Mouse (Mus musculus): ENCODE results near the gene Ctc1. TPM values are rescaled to one million over a fixed set of nuclear protein-coding genes. Genes with fewer than 3 reads are reported as not detected.

Gene Ctc1
- polyA plus RNA-seq, 1 experiment: not detected

GRCm38 (mm10) chr11:69063413-69064201, 47.9 kb downstream of the Ctc1 start:
- peaks cover 25% of the 10 kb centered on the region for H3K4me1 ChIP-seq (ENCODE audit: control insufficient read depth, insufficient read depth, low read length)
- peak overlapping the region; percentile 23; the same call in 1 of the 2 replicates for H3K27ac ChIP-seq (ENCODE audit: insufficient read depth, low read depth, low read length)
- TF ChIP-seq CTCF (IDR thresholded peaks at IDR 0.05; ENCODE audit: insufficient read depth, low read depth, low read length) (no peak), POLR2A (IDR thresholded peaks at IDR 0.05; ENCODE audit: insufficient read depth, low read depth, low read length) (peak; percentile 48; the same call in 1 of the 2 replicates)
- peak overlapping the region; percentile 65 for H3K4me3 ChIP-seq (ENCODE audit: insufficient read depth, low read depth, low read length)
- under 1% methylated on average over 31 of the region's 31 CpGs for WGBS

GRCm38 (mm10) chr11:69064259-69065133, 48.8 kb downstream of the Ctc1 start:
- peak overlapping the region; percentile 65 for H3K4me3 ChIP-seq (ENCODE audit: insufficient read depth, low read depth, low read length)
- peaks cover 25% of the 10 kb centered on the region for H3K4me1 ChIP-seq (ENCODE audit: control insufficient read depth, insufficient read depth, low read length)
- H3K27ac ChIP-seq (ENCODE audit: insufficient read depth, low read depth, low read length): no peak overlapping the region; the same call in 1 of the 2 replicates
- 69% methylated on average over 9 of the region's 9 CpGs for WGBS
- TF ChIP-seq POLR2A (IDR thresholded peaks at IDR 0.05; ENCODE audit: insufficient read depth, low read depth, low read length) (no peak), CTCF (IDR thresholded peaks at IDR 0.05; ENCODE audit: insufficient read depth, low read depth, low read length) (no peak)

DNA sequence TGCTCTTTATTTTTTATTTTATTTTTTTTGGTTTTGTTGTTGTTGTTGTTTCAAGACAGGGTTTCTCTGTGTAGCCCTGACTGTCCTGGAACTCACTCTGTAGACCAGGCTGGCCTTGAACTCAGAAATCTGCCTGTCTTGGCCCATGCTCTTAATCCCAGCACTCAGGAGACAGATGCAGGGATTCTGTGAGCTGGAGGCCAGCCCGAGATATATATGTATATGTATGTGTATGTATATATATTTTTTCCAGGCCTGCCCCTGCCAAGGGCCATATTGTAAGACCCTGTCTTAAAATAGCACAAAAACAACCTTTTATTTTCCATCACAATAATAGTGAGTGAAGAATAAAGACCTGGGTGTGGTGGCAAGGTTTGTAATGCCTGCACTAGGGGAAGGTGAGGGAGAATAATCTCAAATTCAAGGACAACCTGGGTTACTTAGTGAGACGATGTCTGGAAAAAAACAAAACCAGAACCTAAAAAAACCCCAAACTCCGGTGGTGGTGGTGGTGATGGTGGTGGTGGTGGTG, 49.7 kb downstream of the Ctc1 start:
- H3K27ac ChIP-seq (ENCODE audit: insufficient read depth, low read depth, low read length): no peak overlapping the region
- no peak overlapping the region for H3K4me3 ChIP-seq (ENCODE audit: insufficient read depth, low read depth, low read length)
- WGBS: 69% methylated on average over 3 of the region's 3 CpGs
- peaks cover 28% of the 10 kb centered on the region for H3K4me1 ChIP-seq (ENCODE audit: control insufficient read depth, insufficient read depth, low read length)
- TF ChIP-seq CTCF (IDR thresholded peaks at IDR 0.05; ENCODE audit: insufficient read depth, low read depth, low read length): no peak
- no peak for TF ChIP-seq POLR2A (IDR thresholded peaks at IDR 0.05; ENCODE audit: insufficient read depth, low read depth, low read length)

GRCm38 (mm10) chr11:69066163-69066861, 50.6 kb downstream of the Ctc1 start:
- 1% methylated on average over 29 of the region's 29 CpGs for WGBS
- Histone ChIP-seq H3K4me3 (ENCODE audit: insufficient read depth, low read depth, low read length) (peak overlapping the region; percentile 42), H3K4me1 (ENCODE audit: control insufficient read depth, insufficient read depth, low read length) (peaks cover 26% of the 10 kb centered on the region), H3K27ac (ENCODE audit: insufficient read depth, low read depth, low read length) (peak overlapping the region; percentile 13; the same call in 1 of the 2 replicates)
- TF ChIP-seq POLR2A (IDR thresholded peaks at IDR 0.05; ENCODE audit: insufficient read depth, low read depth, low read length): no peak

DNA sequence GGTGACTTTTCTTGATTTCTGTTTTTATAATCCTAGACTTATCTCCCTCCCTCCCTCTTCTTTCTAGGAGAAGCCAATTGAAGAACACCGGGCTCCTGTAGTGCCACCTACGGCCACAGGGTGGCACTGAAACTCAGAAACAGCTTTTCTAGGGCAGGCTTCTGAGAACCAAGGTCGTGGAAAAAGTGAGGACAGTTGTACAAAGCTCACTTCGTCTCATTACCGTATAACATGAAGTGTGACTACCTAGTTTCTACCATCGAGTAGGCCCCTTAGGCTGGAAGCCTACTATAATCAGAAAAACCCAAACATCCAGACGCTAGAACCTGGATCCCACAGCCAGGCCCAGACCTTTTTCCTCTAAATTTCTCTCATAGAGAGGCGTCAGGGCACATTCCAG, 51.2 kb downstream of the Ctc1 start:
- Histone ChIP-seq H3K4me3 (ENCODE audit: insufficient read depth, low read depth, low read length) (no peak overlapping the region), H3K4me1 (ENCODE audit: control insufficient read depth, insufficient read depth, low read length) (peaks cover 23% of the 10 kb centered on the region), H3K27ac (ENCODE audit: insufficient read depth, low read depth, low read length) (peak overlapping the region; percentile 33; the same call in 1 of the 2 replicates)
- WGBS: 9% methylated on average over 8 of the region's 8 CpGs
- TF ChIP-seq POLR2A (IDR thresholded peaks at IDR 0.05; ENCODE audit: insufficient read depth, low read depth, low read length): no peak
- TF ChIP-seq CTCF (IDR thresholded peaks at IDR 0.05; ENCODE audit: insufficient read depth, low read depth, low read length): no peak

DNA sequence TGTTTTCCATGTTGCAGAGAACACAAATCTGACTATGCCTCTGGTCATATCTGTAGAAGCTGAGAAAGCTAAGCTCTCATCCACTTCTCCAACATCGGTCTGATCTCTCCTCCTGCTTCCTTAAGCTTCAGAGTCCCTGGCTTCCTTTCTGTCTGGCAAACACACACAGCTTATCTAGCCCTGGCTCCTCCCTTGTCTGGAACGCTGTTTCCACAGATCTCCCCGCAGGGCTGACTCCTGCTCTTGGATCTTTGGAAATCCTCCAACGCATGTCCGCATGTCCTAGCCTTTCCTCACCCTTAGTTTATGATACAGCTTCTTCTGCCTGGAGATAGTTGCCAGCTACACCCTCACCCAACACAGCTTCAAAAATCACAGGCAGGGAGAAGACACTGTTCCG, 51.9 kb downstream of the Ctc1 start:
- 49% methylated on average over 6 of the region's 6 CpGs for WGBS
- peaks cover 28% of the 10 kb centered on the region for H3K4me1 ChIP-seq (ENCODE audit: control insufficient read depth, insufficient read depth, low read length)
- H3K27ac ChIP-seq (ENCODE audit: insufficient read depth, low read depth, low read length): peak overlapping the region; percentile 46; the same call in 1 of the 2 replicates
- no peak overlapping the region for H3K4me3 ChIP-seq (ENCODE audit: insufficient read depth, low read depth, low read length)
- TF ChIP-seq POLR2A (IDR thresholded peaks at IDR 0.05; ENCODE audit: insufficient read depth, low read depth, low read length) (no peak), CTCF (IDR thresholded peaks at IDR 0.05; ENCODE audit: insufficient read depth, low read depth, low read length) (no peak)

DNA sequence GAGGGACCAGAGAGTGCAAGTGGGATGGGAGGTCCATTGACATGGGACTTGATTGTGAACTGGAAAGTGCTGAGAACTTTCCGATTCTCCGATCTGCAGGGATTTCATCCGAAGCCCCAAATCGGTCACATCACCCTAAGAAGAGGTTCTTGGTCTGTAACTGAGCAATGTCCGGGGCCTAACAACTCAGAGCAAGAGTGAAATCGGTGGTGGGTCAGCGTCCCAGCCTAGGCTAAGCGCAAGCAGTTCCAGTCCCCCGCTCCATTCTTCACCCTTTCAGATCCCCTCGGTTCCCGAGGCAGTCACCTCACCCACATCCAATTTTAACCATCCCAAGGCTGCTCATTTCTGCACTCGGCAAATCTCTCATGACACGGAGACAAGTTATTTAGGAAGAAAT, 54.4 kb downstream of the Ctc1 start:
- under 1% methylated on average over 13 of the region's 13 CpGs for WGBS
- H3K4me1 ChIP-seq (ENCODE audit: control insufficient read depth, insufficient read depth, low read length): peaks cover 32% of the 10 kb centered on the region
- peak overlapping the region; percentile 92 for H3K27ac ChIP-seq (ENCODE audit: insufficient read depth, low read depth, low read length)
- H3K4me3 ChIP-seq (ENCODE audit: insufficient read depth, low read depth, low read length): peak overlapping the region; percentile 52
- TF ChIP-seq POLR2A (IDR thresholded peaks at IDR 0.05; ENCODE audit: insufficient read depth, low read depth, low read length) (no peak), CTCF (IDR thresholded peaks at IDR 0.05; ENCODE audit: insufficient read depth, low read depth, low read length) (no peak)

DNA sequence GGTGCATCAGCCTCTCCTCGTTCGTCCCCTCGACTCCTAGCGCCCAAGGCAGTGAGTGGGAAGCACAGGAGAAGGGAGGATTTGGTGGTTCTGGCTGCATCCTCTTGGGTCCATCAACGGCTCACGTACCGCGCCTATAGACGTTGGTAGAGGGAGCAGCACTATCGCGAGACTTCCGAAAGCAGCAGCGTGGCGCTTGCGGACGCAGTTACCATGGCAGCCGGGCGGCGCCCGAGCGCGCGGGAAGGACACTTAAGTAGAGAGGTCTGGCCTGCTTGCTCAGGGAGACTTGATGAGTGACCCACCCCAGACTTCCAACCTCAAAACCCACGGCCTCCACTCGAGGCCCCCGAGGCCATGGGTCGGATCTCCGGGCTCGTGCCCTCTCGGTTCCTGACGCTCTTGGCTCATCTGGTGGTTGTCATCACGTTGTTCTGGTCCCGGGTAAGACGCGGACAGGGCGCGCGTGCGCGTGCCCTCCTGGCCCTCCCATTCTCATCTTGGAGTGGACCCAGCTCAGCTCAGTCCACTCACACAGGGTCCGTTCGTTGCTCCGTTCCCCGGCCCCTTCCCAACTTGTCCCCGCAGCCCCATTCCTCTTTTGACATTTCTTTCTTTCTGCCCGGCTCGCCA, 55.0 kb downstream of the Ctc1 start, which contains the start of gene Tmem107:
Gene Tmem107, plus strand, starts transcription at position 217 of the 633 bp plus-strand sequence.
- peak; percentile 55; the same call in 1 of the 2 replicates for TF ChIP-seq POLR2A (IDR thresholded peaks at IDR 0.05; ENCODE audit: insufficient read depth, low read depth, low read length)
- no peak for TF ChIP-seq CTCF (IDR thresholded peaks at IDR 0.05; ENCODE audit: insufficient read depth, low read depth, low read length)
- peak within 1 kb of the TSS; percentile 92 for H3K27ac ChIP-seq (ENCODE audit: insufficient read depth, low read depth, low read length)
- peaks cover 32% of the 10 kb centered on the region for H3K4me1 ChIP-seq (ENCODE audit: control insufficient read depth, insufficient read depth, low read length)
- H3K4me3 ChIP-seq (ENCODE audit: insufficient read depth, low read depth, low read length): peak within 1 kb of the TSS; percentile 52
- under 1% methylated on average over 47 of the region's 47 CpGs for WGBS
